Mouse (Mus musculus) lung, embryonic 16.5 days (tissue): ENCODE measurements at regions not wholly inside any gene's neighbourhood (a gene's known extent, or its start where the extent isn't known, plus 50 kb on each side); places are given as distances from the start of the nearest gene placed in this dataset.

Source experiments
- ATAC-seq: fragments of 200-750 bp; cut with Nextera tagmentation; 2 replicates; pipeline ENCODE4 v1.8.0; 2017; ENCODE audit warnings: low read depth, mild to moderate bottlenecking, moderate library complexity
- H3K27ac ChIP-seq: fragments of 300-500 bp; sonication (generic); 2 replicates; pipeline ENCODE4 v1.5.1; 2014; ENCODE audit warnings: mild to moderate bottlenecking, control low read depth, low read length
- H3K27me3 ChIP-seq: fragments of 300-500 bp; sonication (generic); 2 replicates; pipeline ENCODE4 v1.6.1; 2014; ENCODE audit warnings: low read depth, low read length, mixed read lengths; ENCODE audit not compliant: control insufficient read depth, insufficient read depth
- H3K36me3 ChIP-seq: fragments of 300-500 bp; sonication (generic); 2 replicates; pipeline ENCODE4 v1.6.1; 2014; ENCODE audit warnings: low read length; ENCODE audit not compliant: control insufficient read depth, insufficient read depth
- H3K4me1 ChIP-seq: fragments of 300-500 bp; sonication (generic); replicated peaks from 2 replicates; pipeline ENCODE4 v1.6.1; 2014; ENCODE audit warnings: low read length, mixed read lengths; ENCODE audit not compliant: control insufficient read depth, insufficient read depth
- H3K4me2 ChIP-seq: fragments of 300-500 bp; sonication (generic); 2 replicates; pipeline ENCODE4 v1.6.1; 2014; ENCODE audit warnings: low read depth, low read length, control low read depth
- H3K4me3 ChIP-seq: fragments of 300-500 bp; sonication (generic); 2 replicates; pipeline ENCODE4 v1.5.1; 2014; ENCODE audit warnings: mild to moderate bottlenecking, low read length, control low read depth
- H3K9ac ChIP-seq: fragments of 300-500 bp; sonication (generic); 2 replicates; pipeline ENCODE4 v1.6.1; 2014; ENCODE audit warnings: low read length, control low read depth
- H3K9me3 ChIP-seq: fragments of 300-500 bp; sonication (generic); 2 replicates; pipeline ENCODE4 v1.6.1; 2016; ENCODE audit warnings: low read length; ENCODE audit not compliant: control insufficient read depth
- WGBS: fragments of 180-500 bp; shearing (Covaris S2); extraction: QIAGEN DNeasy Blood & Tissue Kit; methylation state at CpG from one replicate; pipeline ENCODE4 v1.1.7; 2014; 5-methylcytosine and 5-hydroxymethylcytosine counted together

GRCm38 (mm10) chr9:6645321-6645720 is 375.7 kb upstream of the Ddi1 start:
- H3K4me1 ChIP-seq, result no peaks in the 10 kb centered on the region
- no peak overlapping the region for H3K27ac ChIP-seq
- no peaks in the 10 kb centered on the region for H3K36me3 ChIP-seq
- no peak overlapping the region for H3K4me3 ChIP-seq
- H3K4me2 ChIP-seq, result no peak overlapping the region
- no peaks in the 10 kb centered on the region for H3K9me3 ChIP-seq
- WGBS, result 58% methylated on average over 2 of the region's 2 CpGs
- ATAC-seq, result no peak
- no peaks in the 10 kb centered on the region for H3K27me3 ChIP-seq
- no peak overlapping the region for H3K9ac ChIP-seq

GRCm38 (mm10) chr9:6617155-6617554 is 347.5 kb upstream of the Ddi1 start:
- Histone ChIP-seq H3K9me3 (no peaks in the 10 kb centered on the region), H3K4me1 (no peaks in the 10 kb centered on the region), H3K36me3 (no peaks in the 10 kb centered on the region), H3K4me2 (no peak overlapping the region), H3K9ac (no peak overlapping the region), H3K27me3 (no peaks in the 10 kb centered on the region), H3K27ac (no peak overlapping the region), H3K4me3 (no peak overlapping the region)
- 72% methylated on average over 2 of the region's 2 CpGs for WGBS
- ATAC-seq, result no peak

DNA sequence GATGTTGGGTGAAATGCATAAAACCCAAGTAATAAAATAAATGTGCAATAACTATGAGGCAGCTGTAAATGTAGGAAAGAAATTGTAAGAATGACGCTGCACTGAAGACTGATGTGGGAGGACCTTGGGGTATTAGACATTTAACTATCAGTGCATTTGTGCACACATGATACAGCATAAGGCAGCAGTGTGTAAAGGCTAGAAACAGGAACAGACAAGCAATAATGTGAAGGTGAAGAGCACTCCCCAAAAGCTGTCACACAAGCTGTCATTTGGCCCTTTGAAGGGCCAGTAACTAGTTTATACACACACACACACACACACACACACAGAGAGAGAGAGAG is 339.6 kb upstream of the Ddi1 start:
- Histone ChIP-seq H3K27ac (no peak overlapping the region), H3K36me3 (no peaks in the 10 kb centered on the region), H3K4me1 (no peaks in the 10 kb centered on the region), H3K27me3 (no peaks in the 10 kb centered on the region), H3K9me3 (no peaks in the 10 kb centered on the region), H3K9ac (no peak overlapping the region), H3K4me3 (no peak overlapping the region), H3K4me2 (no peak overlapping the region)
- WGBS, result 77% methylated on average over 1 of the region's 1 CpGs
- ATAC-seq, result no peak

DNA sequence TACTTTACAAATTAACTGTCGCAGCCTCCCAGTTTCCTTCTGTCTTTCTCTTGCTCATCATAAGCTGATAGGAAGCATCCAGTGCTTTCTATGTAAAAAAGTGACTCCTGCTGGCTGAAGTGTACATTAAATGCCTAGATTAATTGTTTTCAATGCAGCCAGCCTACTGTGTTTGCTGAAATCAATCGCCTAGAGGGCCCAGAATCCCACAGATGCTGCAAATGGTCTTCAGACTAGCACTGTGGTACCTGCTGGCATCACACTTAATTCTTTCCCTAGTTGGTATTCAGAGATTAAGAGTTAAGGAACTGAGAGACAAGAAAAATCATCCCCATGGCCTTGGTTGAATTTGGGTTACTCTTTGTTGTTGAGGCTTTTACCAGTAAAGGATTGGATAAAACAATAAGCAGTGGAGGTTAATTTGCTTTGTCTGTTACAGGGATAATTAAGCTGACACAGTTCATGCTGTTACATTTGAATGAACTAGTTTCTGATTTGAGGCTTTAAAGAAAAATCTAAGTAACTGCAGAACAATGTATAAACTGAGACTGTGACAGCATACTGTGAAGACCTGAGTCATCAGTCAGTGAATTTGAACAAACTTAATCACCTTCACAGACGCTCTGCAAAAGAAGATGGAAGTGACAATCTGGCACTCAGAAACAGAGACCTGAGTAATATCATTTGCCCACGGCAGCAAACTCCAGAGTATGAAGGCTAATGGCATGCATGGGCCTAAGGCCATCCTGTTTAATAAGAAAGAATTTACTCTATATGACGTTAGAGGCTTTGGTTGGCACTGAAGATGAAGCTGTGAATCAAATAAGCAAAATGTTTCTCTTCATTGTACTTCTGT is 339.0 kb upstream of the Ddi1 start:
- H3K9me3 ChIP-seq, result no peaks in the 10 kb centered on the region
- no peak overlapping the region for H3K27ac ChIP-seq
- 61% methylated on average over 5 of the region's 5 CpGs for WGBS
- no peaks in the 10 kb centered on the region for H3K27me3 ChIP-seq
- H3K4me1 ChIP-seq, result no peaks in the 10 kb centered on the region
- no peak overlapping the region for H3K4me3 ChIP-seq
- H3K9ac ChIP-seq, result no peak overlapping the region
- H3K4me2 ChIP-seq, result no peak overlapping the region
- ATAC-seq, result no peak
- no peaks in the 10 kb centered on the region for H3K36me3 ChIP-seq
